Mouse (Mus musculus) T-helper 1 cell (primary cell): Measurements from ENCODE around the gene Pigw.

Experiments used
- in situ Hi-C: fragments of 300-600 bp; cut with MboI, MseI; formaldehyde crosslinking; loops from one replicate; pipeline ENCODE4 v1.15.1; 2025; ENCODE audit warnings: high pct_unique_total_duplicates

Pigw gene

DNA sequence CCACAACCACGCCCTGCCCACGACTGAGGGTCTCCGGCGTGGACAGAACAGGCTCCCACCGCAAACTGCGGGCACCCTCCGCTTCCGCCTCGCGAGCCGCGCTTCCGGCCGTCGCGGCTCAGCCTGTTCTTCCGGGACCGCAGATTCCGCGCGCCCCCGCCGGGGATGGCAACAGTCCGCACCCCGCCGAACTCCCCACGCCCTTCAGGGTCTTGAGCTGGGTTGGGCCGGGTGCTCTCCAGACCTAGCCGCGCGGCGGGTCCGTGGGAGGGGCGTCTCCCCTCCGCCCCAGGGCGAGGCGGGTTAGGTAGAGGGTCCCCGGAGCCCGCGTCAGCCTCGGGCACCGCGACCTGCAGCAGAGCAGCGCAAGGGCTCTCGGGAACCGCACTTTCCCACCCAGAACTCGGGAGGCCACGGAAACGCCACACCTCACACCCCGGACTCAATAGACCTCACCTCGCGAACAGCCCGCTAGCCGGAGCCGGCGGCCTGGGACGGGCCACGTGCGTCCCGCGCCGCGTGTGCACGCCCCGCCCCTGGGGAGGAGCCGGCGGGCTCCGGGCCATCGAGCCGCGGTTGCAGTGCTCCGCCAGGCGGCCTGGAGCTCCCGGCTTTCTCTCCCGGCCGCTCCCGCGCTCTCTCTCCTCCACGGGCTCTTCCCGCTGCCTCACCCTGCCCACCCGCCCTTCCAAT lies at the start of gene Pigw, which contains the start of gene Myo19:
Pigw (minus strand) TSS at position 514 of the 693 bp plus-strand sequence.
Myo19 (plus strand) TSS at position 377 of the 693 bp plus-strand sequence.
- in situ Hi-C loops, result no loop called here

DNA sequence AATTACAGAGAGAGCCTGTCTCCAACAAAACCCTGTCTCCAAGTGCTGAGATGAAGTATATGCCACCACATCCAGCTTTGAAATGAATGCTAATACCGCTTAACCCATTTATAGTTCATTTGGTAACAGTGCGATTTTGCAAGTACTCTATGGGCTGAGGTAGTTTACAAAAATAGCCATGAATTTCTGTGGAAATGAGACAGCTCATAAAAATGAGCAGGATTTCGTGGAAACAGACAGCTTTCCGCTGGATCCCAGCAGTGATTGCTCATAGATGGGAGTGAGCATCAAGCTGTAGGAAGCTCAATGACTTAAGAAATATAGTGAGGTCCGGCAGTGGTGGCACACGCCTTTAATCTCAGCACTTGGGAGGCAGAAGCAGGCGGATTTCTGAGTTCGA lies 40.9 kb upstream of the Pigw start:
- in situ Hi-C loops, result no loop called here

DNA sequence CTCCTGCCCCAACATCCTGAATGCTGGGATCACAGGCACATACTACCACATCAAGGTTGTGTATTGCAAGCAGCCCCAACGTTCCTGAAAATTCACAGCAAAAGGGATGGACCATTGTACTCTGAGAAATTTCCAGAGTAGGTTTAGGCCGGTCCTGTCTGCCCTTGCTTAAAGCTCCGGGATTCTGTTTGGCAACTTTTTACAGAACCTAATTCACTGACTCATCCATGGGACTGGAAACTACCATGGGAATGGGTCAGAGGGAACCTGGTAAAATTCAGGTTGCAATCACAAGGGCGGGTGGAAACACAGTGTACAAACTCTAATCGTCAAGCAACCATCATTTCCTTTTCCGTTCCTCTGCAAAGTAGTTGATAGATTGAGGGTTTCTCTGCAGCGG lies 39.9 kb upstream of the Pigw start:
- in situ Hi-C loops, result no loop called here

DNA sequence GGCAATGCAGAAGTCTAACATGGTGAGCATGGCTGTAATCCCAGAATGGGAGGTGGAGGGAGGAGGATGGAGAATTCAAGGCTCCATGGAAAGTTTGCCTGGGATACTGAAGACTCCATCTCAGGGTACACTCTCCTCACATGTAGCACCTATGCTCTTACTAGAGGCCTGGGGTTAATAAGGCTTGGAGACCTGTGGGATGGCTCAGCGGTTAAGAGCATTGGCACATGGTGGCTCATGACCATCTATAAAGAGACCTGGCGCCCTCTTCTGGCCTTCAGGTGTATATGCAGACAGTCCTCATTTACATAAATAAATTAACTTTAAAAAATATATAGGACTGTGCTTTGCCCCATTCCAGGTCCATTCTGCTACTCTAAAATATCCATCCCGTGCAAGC lies 39.2 kb upstream of the Pigw start:
- in situ Hi-C loops, result no loop called here

DNA sequence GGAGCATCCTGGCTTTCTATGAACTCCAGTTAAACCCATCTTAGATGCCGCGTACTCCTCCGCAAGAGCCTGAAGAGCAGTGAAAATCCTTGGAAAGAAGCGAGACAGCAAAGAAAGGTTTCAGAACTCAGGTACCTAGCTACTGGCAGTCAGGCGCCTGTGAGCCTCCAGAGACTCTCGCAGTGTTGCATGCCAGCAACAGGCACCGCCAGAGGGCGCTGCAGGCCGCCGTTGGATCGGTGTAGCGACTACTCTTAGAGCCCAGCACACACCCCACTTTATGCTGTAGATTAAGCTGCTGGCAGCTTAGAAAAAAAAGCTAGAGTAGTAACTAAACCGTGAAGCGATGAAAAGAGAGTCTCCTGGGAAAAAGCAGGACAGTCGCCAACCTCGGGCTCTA lies 38.3 kb upstream of the Pigw start:
- in situ Hi-C loops, result no loop called here

DNA sequence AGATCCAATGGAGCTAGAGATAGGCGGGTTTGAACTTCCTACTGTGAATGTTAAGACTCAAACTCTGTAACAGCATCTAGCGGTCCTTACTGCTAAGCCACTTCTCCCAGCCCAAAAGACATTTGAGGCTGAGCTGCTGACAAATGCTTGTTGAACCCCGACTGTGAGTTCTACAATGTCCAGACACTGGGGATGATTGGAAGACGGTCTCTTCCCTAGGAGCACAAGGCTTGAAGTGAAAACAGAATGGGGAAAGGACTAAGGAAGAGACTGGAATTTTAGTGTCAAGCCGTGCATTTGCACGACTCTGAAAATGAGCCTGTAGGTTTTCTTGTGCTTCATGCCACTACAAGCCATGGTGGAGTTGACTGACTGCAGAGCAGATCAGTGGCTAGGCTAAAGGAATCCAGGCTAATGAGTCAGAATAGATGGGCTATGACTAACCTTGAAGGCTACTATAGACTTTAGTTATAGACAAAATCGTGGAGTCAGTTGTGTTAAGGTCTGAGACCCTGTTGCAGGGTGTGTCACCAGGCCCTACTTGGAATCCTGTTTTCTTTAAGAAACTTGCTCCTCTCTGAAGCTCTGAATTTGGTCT lies 36.7 kb upstream of the Pigw start:
- in situ Hi-C loops, result no loop called here

DNA sequence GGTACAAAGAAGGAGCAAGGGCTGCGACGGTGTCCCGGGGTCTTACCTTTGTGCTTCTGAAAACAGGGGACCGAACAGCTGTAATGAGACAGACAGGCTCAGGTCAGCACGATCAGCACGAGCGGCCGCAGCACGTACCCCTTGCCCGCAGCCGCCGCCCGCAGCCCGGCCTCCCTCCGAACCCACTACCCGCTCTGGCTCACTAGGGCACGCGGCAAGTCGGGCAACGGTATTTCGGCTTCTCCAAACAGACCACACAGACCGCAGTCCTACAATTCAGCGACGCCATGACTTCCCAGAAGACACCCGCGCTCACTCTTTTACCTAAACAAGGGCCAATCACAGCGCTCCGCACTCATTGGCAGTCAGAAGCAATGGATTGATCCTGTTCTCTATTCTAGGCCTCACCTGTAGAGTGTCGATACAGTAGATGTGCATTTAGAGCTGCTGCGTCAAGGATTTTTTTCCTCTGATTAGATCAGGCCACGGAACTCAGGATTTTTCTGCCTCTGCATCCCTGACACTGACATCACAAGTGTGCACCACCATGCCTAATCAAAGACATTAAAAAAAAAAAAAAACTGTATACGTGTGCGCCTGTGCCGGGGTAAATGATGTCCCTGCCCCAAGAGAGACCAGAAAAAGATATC lies 36.1 kb upstream of the Pigw start, which contains the start of gene Znhit3:
Znhit3 (minus strand) TSS at position 314 of the 650 bp plus-strand sequence.
- in situ Hi-C loops, result no loop called here

DNA sequence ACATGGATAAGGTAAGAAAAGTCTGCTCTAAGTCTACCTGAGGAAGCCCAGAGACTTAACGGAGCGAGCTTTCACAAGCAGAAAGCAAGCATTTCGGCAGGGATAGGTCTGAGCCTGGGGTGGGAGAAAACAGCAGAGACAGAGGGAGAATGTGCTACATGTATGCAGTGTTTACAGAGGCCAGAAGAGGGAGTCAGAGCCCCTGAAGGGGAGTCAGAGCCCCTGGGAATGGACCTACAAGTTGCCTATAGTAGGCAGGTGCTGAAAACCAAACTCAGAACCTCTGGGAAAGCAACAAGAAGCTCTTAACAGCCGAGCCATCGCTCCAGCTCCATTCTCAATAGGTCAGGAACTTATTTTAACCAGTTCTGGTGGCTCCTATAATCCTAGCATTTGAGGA lies 34.6 kb upstream of the Pigw start:
- in situ Hi-C loops, result no loop called here

DNA sequence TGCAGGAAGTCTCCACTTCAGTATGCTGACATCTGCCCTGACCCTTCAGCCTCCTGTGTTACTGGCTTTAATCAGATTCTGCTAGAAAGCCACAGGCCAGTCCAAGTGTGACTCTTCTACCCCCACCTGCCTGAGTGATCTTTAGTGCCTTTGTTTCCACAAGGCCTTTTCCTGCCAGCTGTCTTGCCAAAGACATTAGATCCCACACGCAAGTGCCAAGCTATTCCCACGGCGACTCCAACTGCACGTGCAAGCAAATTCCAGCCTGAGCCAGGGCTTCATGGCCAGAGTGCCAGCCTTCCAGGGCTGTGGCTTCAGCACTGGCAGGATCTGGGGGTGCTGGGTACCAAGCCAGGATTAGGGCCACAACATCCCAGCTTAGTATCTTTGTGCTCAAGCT lies 30.3 kb upstream of the Pigw start:
- in situ Hi-C loops, result no loop called here

DNA sequence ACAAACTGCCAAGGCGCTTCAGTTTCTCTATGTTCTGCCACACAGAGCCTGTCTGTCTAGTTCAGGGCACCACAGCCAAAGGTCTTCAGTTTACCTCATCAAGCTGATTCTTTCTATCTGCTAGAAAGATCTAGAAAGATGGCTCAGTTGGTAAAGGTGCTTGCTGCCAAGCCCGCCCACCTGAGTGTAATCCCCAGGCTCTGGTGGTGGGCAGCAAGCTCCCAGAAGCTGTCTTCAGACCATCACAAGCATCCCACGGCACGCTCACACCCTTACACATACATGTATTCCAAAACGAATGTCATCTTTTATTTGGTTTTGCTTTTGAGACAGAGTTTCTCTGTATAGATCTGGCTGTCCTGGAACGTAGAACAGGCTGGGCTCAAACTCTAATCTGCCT lies 28.4 kb upstream of the Pigw start:
- in situ Hi-C loops, result no loop called here

DNA sequence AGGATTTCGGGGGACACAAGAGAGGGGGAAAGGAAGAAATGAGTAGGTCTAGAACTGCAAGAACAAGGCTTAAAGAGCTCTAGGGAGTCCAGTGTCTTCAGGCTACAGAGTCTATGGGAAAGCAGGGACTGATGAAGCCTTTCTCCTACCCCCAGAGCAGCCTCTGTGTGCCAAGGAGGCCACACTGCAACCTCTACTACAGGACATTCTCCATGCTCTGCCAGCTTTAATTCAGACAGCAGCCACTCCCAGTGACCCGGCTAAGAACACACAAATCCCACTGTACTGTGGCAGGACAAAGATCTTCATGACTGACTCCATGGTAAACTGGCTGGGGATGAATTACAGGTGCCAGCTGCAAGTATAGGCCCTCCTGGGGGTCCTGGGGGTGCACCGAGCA lies 27.0 kb upstream of the Pigw start:
- in situ Hi-C loops, result no loop called here

DNA sequence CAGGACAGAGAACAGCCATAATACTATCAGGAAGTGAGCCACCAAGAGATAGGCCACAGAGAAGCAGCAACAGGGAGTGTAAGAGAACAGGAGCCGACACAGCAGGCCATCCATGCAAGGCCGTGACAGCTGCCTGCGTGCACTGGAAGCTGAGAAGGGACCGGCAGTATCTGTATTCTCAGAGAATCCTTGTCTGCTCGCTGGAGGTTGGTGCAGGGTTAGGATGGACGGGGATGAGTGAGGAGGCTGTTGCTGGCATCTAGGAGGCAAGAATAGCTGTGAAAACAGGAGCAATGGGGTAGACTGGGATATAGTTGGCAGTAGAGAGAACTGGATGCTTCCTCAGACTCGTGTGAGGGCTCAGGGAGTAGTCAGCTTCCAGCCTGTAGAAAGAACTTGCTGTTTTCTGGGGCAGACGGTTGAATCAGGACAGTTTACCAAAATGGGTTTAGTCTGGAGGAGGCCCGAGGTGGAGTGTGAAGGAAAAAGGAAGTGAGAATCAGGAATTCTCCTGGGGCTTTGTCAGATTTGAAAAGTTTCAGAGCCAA lies 24.6 kb upstream of the Pigw start:
- in situ Hi-C loops, result no loop called here

DNA sequence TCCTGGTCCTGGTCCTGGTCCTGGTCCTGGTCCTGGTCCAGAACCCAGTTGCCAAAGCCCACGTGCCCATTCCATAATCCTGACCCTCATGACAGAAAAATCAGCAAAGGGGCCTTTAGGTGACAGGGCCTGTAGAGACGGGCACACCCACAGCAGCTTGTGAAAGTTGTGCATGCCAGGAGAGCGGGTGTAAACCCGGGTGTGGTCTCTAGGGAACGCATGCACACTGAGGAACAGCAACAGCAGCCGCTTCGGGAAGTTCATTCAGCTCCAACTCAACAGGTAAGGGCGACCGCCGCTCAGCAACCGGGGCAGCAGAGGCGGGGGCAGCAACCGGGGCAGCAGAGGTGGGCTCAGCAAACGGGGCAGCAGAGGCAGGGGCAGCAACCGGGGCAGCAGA lies 13.0 kb upstream of the Pigw start:
- in situ Hi-C loops, result no loop called here

DNA sequence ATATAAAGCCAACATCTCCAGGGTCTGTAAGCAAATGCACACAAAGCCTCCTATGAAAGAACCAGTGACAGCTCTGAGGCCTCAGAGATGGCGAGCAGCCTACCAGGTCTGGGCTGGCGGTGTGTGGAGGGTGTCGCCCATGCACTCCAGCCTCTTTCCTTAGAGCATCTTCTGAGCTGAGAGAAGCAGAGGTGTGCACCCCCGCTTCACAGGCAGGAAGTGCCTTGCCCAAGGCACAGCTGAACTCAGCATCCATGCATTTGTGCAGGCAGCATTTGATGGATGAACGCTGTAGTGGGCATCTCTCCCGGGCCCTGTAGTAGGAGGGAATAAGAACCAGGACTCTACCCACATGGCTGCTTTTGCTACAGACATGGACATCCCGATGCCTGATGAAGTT lies 11.6 kb upstream of the Pigw start:
- in situ Hi-C loops, result no loop called here

DNA sequence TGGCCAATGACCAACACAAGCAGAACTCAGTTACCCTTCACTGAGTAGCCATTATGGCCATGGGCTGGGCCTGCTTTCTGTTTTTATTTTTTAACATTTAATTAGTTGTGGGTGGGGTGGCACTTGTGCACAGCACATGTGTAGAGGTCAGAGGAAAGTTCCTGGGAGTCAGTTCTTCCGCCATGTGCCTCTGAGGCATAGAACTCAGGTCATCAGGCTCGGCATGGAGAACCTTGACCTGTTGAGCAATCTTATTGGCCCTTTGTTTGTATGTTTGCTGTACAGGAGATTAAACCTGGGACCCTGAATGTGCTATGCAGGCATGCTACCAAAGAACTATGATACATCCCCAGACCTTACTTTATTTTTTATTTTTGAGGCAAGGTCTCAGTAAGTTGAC lies 9.4 kb upstream of the Pigw start:
- in situ Hi-C loops, result no loop called here

DNA sequence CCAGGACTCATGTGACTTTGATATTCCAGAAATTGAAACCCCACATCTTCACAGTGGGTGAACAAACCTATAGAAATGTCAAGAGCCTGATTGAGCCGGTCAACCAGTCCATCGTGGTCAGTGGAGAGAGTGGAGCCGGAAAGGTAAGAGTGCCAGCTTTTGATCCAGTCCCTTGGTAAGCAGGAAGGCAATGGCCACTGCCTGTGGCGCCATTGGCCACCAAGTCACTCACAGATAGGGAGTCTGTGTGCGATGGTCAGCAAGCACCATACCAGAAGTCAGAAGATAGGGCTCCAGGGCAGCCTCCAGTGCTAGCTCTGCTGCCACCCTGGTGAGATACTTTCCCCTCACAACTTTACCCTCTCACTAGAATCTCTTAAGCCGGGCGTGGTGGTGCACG lies 7.9 kb upstream of the Pigw start:
- in situ Hi-C loops, result no loop called here

DNA sequence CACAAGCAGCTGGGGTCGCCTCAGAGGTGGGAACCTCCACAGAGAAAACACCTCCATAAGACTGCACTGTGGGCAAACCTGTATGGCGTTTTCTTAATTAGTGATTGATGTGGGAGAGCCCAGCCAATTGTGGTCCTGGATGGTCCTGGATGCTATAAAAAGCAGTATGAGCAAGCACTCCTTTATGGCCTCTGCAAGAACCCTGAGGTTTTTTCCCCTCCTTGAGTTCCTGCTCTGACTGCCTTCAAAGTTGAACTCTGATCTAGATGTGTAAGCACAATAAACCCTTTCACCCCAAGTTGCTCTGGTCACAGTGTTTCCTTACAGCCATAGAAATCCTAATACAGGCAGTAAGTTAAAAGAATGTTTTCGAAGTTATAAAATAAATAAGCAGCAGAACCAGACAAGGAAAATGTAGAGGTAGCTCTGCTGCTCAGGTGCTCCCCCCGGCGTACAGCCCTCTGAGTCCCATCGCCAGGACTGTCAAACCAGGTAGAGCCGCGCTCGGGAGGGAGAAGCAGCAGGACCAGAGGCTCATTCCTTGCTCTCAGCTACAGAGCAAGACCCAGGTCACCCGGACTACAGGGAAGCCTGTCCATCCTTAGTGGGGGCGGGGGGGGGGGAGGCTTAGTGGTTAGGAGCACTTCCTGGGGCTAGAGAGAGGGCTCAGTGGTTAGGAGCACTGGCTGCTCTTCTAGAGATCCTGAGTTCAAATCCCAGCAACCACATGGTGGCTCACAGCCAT lies 6.9 kb upstream of the Pigw start:
- in situ Hi-C loops, result no loop called here

DNA sequence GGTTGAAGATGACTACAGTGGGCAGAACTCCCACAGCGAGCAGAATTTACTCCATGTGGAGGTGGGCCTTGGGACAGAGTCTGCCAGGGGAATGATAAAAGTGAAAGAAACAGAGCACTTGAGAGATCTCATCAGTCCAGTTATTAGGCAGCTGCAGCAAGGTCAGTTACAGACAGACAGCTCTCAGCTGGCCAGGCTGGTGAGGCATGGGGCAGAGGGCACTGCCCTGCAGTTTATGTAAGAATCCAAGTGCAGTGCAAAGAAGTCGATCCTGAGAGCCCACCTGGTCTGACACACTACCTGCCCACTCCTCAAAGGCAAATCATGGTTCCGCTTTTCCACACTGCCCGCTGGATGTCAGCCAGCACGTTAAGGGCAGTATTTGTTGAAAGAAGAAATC lies 6.2 kb upstream of the Pigw start:
- in situ Hi-C loops, result no loop called here

DNA sequence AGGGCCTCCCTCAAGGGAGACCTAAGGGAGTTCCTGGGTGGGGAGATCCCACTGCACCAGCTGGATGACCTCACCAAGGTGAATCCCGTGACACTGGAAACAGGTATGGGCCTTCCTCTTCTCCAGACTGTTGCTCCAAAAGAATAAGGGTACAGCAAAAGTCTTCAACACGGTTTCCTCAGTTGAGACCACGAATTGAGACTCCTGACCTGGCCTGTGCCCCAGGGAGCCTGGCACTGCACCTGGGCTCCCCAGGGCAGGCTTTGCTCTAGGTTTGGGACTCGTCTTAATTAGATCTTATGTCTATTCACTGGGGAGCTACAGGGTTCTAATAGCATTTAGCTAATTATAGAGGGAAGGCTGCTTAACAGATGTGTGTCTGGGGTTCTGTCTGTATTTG lies 5.2 kb upstream of the Pigw start:
- in situ Hi-C loops, result no loop called here

DNA sequence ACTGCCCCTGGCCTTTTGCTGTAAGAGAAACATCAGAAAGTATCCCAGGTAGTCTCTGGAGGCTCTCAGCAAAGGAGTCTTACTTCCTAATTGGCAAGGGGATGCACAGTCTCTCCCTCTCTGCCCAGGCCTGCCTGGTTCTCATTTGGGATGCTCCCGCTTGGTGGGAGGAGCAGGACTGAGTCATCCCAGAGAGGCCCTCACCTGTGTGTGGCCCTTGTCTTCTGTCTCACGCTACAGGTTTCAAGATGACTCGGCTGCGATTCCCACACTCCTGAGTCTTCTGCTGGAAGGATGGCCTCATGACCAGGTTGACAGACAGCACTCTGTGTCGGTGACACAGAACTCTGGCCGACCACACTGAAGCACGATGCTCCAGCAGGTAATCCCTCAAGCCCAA lies 2.3 kb upstream of the Pigw start:
- in situ Hi-C loops, result no loop called here

DNA sequence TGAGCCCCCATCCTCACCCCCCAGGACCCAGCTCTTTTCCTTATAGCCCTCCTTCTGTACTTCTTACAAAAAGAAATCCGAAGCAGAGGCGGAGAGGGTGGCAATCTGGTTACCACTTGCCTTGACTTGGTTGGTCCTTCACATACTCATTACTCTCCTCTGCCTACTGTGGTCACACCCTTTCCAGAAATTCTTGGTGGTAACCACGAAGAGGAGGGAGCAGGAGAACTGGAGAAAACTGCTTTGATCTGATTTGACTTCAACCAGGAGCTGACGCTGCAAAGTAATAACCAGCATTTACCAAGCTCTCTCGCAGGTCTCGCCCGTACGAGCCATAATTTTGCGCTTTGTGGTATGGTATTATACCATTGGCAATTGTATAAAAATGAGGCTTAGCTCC lies 886 bp upstream of the Pigw start:
- in situ Hi-C loops, result no loop called here

DNA sequence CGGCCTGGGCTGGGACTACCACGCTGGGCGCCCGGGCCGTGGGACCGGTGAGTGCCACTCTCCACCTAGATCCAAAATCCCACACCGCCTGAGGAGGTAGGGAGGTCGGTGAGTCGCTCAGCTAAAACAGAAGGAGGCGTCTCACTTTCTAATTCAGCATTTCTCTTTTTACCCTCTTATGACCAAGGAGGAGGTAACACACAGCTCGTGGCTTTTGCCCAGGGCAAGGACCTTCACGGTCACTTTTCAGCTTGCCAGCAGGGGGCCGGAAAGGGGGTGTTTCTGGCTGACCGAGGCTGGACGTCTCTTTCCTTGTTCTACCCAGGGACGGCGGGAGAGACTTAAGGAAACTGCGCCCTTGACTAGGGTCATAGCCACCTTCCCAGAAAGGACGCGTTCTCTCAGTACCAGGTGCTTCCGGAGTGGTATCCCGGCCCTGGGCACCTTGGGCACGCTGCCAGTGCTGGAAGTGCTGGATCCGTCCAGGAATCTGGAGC lies 428 bp upstream of the Pigw start:
- in situ Hi-C loops, result no loop called here
